In the genomic region with DNA sequence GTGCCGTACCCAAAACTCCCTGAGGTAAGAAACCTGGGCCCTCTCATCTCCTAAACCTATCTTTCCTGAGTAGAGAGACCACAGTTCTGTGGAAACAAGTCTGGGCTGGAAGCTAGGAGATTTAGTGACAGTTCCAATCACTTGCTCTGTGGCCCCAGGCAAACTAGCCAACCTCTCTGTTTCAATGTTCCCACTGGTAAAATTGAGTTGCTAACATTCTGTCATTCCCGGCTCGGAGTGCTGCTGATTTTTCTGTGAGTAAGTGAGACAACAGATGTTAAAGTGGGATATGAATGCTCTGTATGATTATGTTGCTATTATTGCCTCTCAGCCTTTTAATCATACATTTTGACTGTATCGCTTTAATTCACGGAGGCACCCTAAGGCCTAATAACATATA, we compare ENCODE assay signal across 24 mouse cellular contexts.
DNase-seq lines count a peak whose midpoint lies in the region; ATAC-seq lines count a peak whose summit lies in the region.
"Had no signal": no experiment of that assay in that cellular context is flagged by ENCODE, and none has a peak within 500 bp of the region (broad histone marks: within the 10 kb centered on the region; RNA-seq: fewer than 3 reads in every experiment).

No protein-coding gene starts in this region.

- no peak overlapping the region for H3K27ac ChIP-seq in embryonic facial prominence, embryonic 11.5 days (replicated peaks; ENCODE audit: low read depth, low read length)
- H3K27ac ChIP-seq in embryonic facial prominence, embryonic 10.5 days (replicated peaks) = no peak overlapping the region
- no peak overlapping the region for H3K27ac ChIP-seq in intestine, embryonic 16.5 days (ENCODE audit: low read length)
- H3K27ac ChIP-seq: forebrain, embryonic 10.5 days; forebrain, embryonic 13.5 days; heart, adult 2 months; heart, embryonic 10.5 days; heart, embryonic 13.5 days; hindbrain, embryonic 14.5 days had no signal

- DNase-seq in embryonic facial prominence, embryonic 11.5 days (ENCODE audit: low spot score) = peak; percentile 2
- DNase-seq in embryonic facial prominence, embryonic 10.5 days (ENCODE audit: low spot score) = no peak
- peak; percentile 12 for DNase-seq in layer of hippocampus, adult 9-10 months (ENCODE audit: low spot score)
- DNase-seq in layer of hippocampus, adult 11-12 months (ENCODE audit: low spot score) = no peak
- DNase-seq in left cerebral cortex, postnatal 14 days (ENCODE audit: low spot score in 2 of 2) = peak; percentile 20 to 37
- no peak for DNase-seq in left cerebral cortex, postnatal 4 days
- DNase-seq: adrenal gland, adult 8-10 months; adrenal gland, postnatal 25 days; cerebellum, adult 18-20 months; cerebellum, adult 9-10 months; cerebellum, postnatal 14 days; gastrocnemius, postnatal 10 days; gastrocnemius, postnatal 36 days; heart, adult 2 months; heart, postnatal 14 days; heart, postnatal 4 days had no signal

- ATAC-seq in embryonic facial prominence, embryonic 11.5 days (replicated peaks; ENCODE audit: insufficient number of reproducible peaks, low FRiP score, low TSS enrichment, low read depth) = no peak
- no peak for ATAC-seq in intestine, embryonic 16.5 days
- ATAC-seq: activated CD4-positive, CD25-positive, alpha-beta regulatory T cell, adult 4 months; forebrain, embryonic 13.5 days; forebrain, embryonic 16.5 days had no signal

- H3K27me3 ChIP-seq in embryonic facial prominence, embryonic 11.5 days (ENCODE audit: control insufficient read depth, insufficient read depth, low read length) = no peaks in the 10 kb centered on the region
- H3K27me3 ChIP-seq in embryonic facial prominence, embryonic 10.5 days (replicated peaks; ENCODE audit: low read depth, poor library complexity, severe bottlenecking) = no peaks in the 10 kb centered on the region
- H3K27me3 ChIP-seq in intestine, embryonic 16.5 days (replicated peaks; ENCODE audit: control insufficient read depth, insufficient read depth, low read length) = no peaks in the 10 kb centered on the region
- H3K27me3 ChIP-seq: forebrain, embryonic 13.5 days; heart, embryonic 13.5 days had no signal

- no peak overlapping the region for H3K9ac ChIP-seq in embryonic facial prominence, embryonic 11.5 days (replicated peaks; ENCODE audit: low read length)
- H3K9ac ChIP-seq in intestine, embryonic 16.5 days (ENCODE audit: low read depth, low read length) = no peak overlapping the region
- H3K9ac ChIP-seq: forebrain, embryonic 13.5 days; heart, embryonic 13.5 days; hindbrain, embryonic 14.5 days had no signal

- intact Hi-C loops in left cerebral cortex, postnatal 14 days (cut with DNase I) = loop anchor here (5.0 to 10.0 kb wide), 3 partner anchors 117 to 394 kb away; no protein-coding TSS in a partner anchor
- intact Hi-C loops in left cerebral cortex, postnatal 4 days (cut with DNase I) = loop anchor here (10.0 kb wide), 1 partner anchor 114 kb away; no protein-coding TSS in a partner anchor

- H3K36me3 ChIP-seq in embryonic facial prominence, embryonic 11.5 days (replicated peaks; ENCODE audit: control insufficient read depth, insufficient read depth, low read depth, low read length) = no peaks in the 10 kb centered on the region
- no peaks in the 10 kb centered on the region for H3K36me3 ChIP-seq in embryonic facial prominence, embryonic 10.5 days (replicated peaks)
- H3K36me3 ChIP-seq in intestine, embryonic 16.5 days (ENCODE audit: control insufficient read depth, insufficient read depth, low read length) = no peaks in the 10 kb centered on the region
- H3K36me3 ChIP-seq: forebrain, embryonic 10.5 days; heart, embryonic 10.5 days; heart, embryonic 13.5 days had no signal

- 80% methylated on average over 5 of the region's 5 CpGs for WGBS in embryonic facial prominence, embryonic 11.5 days
- 83% methylated on average over 5 of the region's 5 CpGs for whole genome bisulfite sequencing in embryonic facial prominence, embryonic 10.5 days
- 85% methylated on average over 5 of the region's 5 CpGs for WGBS in intestine, embryonic 16.5 days

- no peak overlapping the region for H3K4me2 ChIP-seq in embryonic facial prominence, embryonic 11.5 days (ENCODE audit: low read depth, low read length)
- no peak overlapping the region for H3K4me2 ChIP-seq in intestine, embryonic 16.5 days (ENCODE audit: low read depth, low read length)
- H3K4me2 ChIP-seq: forebrain, embryonic 13.5 days; heart, embryonic 13.5 days; hindbrain, embryonic 14.5 days had no signal

- no peak overlapping the region for H3K4me3 ChIP-seq in embryonic facial prominence, embryonic 11.5 days (ENCODE audit: low read depth, low read length)
- H3K4me3 ChIP-seq in embryonic facial prominence, embryonic 10.5 days = no peak overlapping the region
- no peak overlapping the region for H3K4me3 ChIP-seq in intestine, embryonic 16.5 days (ENCODE audit: low read length)
- H3K4me3 ChIP-seq: forebrain, embryonic 10.5 days; forebrain, embryonic 13.5 days; heart, adult 2 months; heart, embryonic 10.5 days; heart, embryonic 13.5 days had no signal

- no peaks in the 10 kb centered on the region for H3K9me3 ChIP-seq in embryonic facial prominence, embryonic 11.5 days (replicated peaks; ENCODE audit: control insufficient read depth, low read length)
- H3K9me3 ChIP-seq in embryonic facial prominence, embryonic 10.5 days = no peaks in the 10 kb centered on the region
- H3K9me3 ChIP-seq in intestine, embryonic 16.5 days (ENCODE audit: control insufficient read depth, low read length) = no peaks in the 10 kb centered on the region
- H3K9me3 ChIP-seq: forebrain, embryonic 10.5 days; forebrain, embryonic 13.5 days; heart, embryonic 10.5 days; heart, embryonic 13.5 days had no signal

- no peaks in the 10 kb centered on the region for H3K4me1 ChIP-seq in embryonic facial prominence, embryonic 11.5 days (ENCODE audit: control insufficient read depth, insufficient read depth, low read length)
- H3K4me1 ChIP-seq in embryonic facial prominence, embryonic 10.5 days = no peaks in the 10 kb centered on the region
- no peaks in the 10 kb centered on the region for H3K4me1 ChIP-seq in intestine, embryonic 16.5 days (ENCODE audit: control insufficient read depth, insufficient read depth, low read length)
- H3K4me1 ChIP-seq: forebrain, embryonic 10.5 days had no signal

Comparison
In these comparisons a context has a peak if more than half of its experiments do, and no peak if none do; other contexts are left out.
1. DNase-seq: peak in embryonic facial prominence, embryonic 11.5 days (single experiment), layer of hippocampus, adult 9-10 months (single experiment) and left cerebral cortex, postnatal 14 days (2 of 2); none in embryonic facial prominence, embryonic 10.5 days (single experiment), layer of hippocampus, adult 11-12 months (single experiment) and left cerebral cortex, postnatal 4 days (single experiment).